Mouse (Mus musculus): ENCODE data around the gene Olfr665.

- TF ChIP-seq CTCF (IDR thresholded peaks at IDR 0.05; ENCODE audit: low read depth) (no peak), EP300 (IDR thresholded peaks at IDR 0.05; ENCODE audit: low read depth) (no peak)
These were observed 50.1 kb downstream of the Olfr665 start, which contains the start of gene Olfr668 for GRCm38 (mm10) chr7:104927957-104928356.

Measured in liver, postnatal 0 days (tissue).